Mouse (Mus musculus): ENCODE data around the gene Klrb1. TPM values are rescaled to one million over a fixed set of nuclear protein-coding genes. Genes with fewer than 3 reads are reported as not detected.
A peak's percentile ranks its signal among the peaks of the same experiment; 100 is the strongest.
"Not testable (repeated sequence)": the region's sequence is repeated elsewhere in the genome, so short reads cannot be mapped to it uniquely, and the experiment has no call there.

Gene Klrb1
- polyA plus RNA-seq, 1 experiment from 2014 or later, result not detected

DNA sequence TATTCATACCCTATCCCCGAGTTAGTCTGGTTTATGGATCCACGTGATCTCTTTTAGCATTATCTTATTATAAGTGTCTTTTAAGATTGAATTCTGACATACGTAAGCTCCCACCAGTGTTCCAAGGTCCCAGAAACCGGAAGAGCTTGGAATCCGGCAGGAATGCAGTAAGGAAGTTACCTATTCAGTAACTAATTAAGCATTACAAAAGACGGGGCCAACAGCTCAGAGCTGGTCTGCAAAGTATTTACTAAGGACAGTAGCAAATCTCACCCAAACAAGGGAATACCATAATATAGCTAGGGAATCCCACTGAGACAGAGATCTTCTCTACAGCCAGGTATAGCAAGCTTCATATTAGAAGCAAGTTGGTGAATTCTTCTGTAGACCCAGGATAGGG lies 24.1 kb upstream of the Klrb1 start:
- not testable (repeated sequence) for H3K9ac ChIP-seq (ENCODE audit: low read depth, low read length); H3K36me3 ChIP-seq (ENCODE audit: control insufficient read depth, insufficient read depth, low read length); H3K4me1 ChIP-seq (ENCODE audit: control insufficient read depth, insufficient read depth, low read length); H3K27me3 ChIP-seq (ENCODE audit: control insufficient read depth, insufficient read depth, low read length); H3K27ac ChIP-seq (ENCODE audit: low read depth, low read length); H3K4me2 ChIP-seq (replicated peaks; ENCODE audit: low read depth, low read length); ATAC-seq (ENCODE audit: low FRiP score, low TSS enrichment); H3K4me3 ChIP-seq (ENCODE audit: low read length); H3K9me3 ChIP-seq (ENCODE audit: control insufficient read depth, low read length)
- WGBS, result 78% methylated on average over 6 of the region's 6 CpGs

DNA sequence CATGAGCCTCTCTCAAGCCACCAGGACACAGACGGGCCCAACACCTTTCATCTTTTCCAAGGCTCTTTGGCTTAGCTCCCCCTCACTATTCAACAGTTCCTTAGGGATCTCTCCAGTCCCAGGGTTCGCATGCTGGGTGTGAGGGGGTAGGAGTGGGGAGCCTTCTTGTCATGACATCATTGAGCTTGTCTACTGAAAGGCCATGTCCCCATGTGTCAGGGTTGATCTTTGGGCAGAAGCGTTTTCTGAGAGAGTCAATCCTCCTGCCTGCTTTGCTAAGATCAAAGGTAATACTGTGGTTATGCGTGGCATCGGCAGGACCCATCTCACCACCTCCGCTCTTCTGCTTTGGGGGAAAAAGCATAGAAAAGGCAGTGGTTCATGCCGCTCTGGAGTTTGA lies 14.6 kb upstream of the Klrb1 start:
- no peaks in the 10 kb centered on the region for H3K36me3 ChIP-seq (ENCODE audit: control insufficient read depth, insufficient read depth, low read length)
- H3K4me1 ChIP-seq (ENCODE audit: control insufficient read depth, insufficient read depth, low read length), result no peaks in the 10 kb centered on the region
- no peak overlapping the region for H3K4me3 ChIP-seq (ENCODE audit: low read length)
- 85% methylated on average over 7 of the region's 7 CpGs for whole genome bisulfite sequencing
- H3K27me3 ChIP-seq (ENCODE audit: control insufficient read depth, insufficient read depth, low read length), result no peaks in the 10 kb centered on the region
- ATAC-seq (ENCODE audit: low FRiP score, low TSS enrichment), result no peak
- no peak overlapping the region for H3K4me2 ChIP-seq (replicated peaks; ENCODE audit: low read depth, low read length)
- no peaks in the 10 kb centered on the region for H3K9me3 ChIP-seq (ENCODE audit: control insufficient read depth, low read length)
- no peak overlapping the region for H3K27ac ChIP-seq (ENCODE audit: low read depth, low read length)
- no peak overlapping the region for H3K9ac ChIP-seq (ENCODE audit: low read depth, low read length)

DNA sequence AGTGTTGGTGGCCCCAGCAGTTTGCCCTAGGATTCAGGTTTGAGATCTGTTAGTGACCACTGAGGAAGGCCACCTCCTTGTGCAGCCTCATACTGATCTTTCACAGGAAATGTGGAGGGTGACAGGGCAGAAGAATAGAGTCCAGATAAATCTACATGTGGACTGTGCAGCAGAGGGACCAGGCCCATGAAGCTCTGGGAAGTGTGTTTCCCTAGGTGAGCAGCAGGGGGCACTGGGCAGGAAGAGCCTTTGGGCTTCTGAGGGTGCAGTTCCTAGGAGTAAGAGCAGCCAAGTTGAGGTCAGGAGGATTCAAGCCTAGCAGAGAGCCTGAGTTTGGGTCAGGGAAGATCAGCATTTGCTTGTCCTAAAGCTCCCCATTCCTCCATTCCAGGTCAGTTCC lies 13.2 kb upstream of the Klrb1 start:
- no peak; the same call in 1 of the 2 replicates for ATAC-seq (ENCODE audit: low FRiP score, low TSS enrichment)
- no peaks in the 10 kb centered on the region for H3K9me3 ChIP-seq (ENCODE audit: control insufficient read depth, low read length)
- no peaks in the 10 kb centered on the region for H3K27me3 ChIP-seq (ENCODE audit: control insufficient read depth, insufficient read depth, low read length)
- H3K9ac ChIP-seq (ENCODE audit: low read depth, low read length), result no peak overlapping the region
- H3K27ac ChIP-seq (ENCODE audit: low read depth, low read length), result no peak overlapping the region
- H3K4me3 ChIP-seq (ENCODE audit: low read length), result no peak overlapping the region
- H3K36me3 ChIP-seq (ENCODE audit: control insufficient read depth, insufficient read depth, low read length), result no peaks in the 10 kb centered on the region
- H3K4me1 ChIP-seq (ENCODE audit: control insufficient read depth, insufficient read depth, low read length), result no peaks in the 10 kb centered on the region
- H3K4me2 ChIP-seq (replicated peaks; ENCODE audit: low read depth, low read length), result no peak overlapping the region

DNA sequence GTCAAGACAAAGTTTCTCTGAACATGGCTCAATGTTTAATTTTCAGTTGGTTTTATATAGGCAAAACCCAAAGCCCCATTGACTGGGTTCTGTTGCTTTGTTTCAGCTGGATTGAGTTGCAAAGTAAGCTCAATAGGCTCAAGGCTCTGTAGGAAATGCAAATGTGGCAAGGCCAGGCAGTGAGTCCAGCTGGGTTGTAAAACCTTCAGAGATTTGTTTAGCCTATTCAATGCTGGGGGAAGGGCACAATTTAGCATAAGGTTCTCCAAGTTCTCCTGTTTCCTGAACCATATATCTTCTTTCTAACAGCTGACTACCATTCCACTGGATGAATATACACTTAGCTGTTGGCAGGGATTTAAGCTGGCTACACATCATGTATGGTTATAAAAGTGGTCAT lies 12.0 kb upstream of the Klrb1 start:
- no peaks in the 10 kb centered on the region for H3K9me3 ChIP-seq (ENCODE audit: control insufficient read depth, low read length)
- H3K36me3 ChIP-seq (ENCODE audit: control insufficient read depth, insufficient read depth, low read length), result no peaks in the 10 kb centered on the region
- no peak overlapping the region for H3K27ac ChIP-seq (ENCODE audit: low read depth, low read length)
- ATAC-seq (ENCODE audit: low FRiP score, low TSS enrichment), result peak; percentile 83
- H3K4me3 ChIP-seq (ENCODE audit: low read length), result no peak overlapping the region
- no peaks in the 10 kb centered on the region for H3K4me1 ChIP-seq (ENCODE audit: control insufficient read depth, insufficient read depth, low read length)
- no peak overlapping the region for H3K4me2 ChIP-seq (replicated peaks; ENCODE audit: low read depth, low read length)
- H3K27me3 ChIP-seq (ENCODE audit: control insufficient read depth, insufficient read depth, low read length), result no peaks in the 10 kb centered on the region
- H3K9ac ChIP-seq (ENCODE audit: low read depth, low read length), result no peak overlapping the region

DNA sequence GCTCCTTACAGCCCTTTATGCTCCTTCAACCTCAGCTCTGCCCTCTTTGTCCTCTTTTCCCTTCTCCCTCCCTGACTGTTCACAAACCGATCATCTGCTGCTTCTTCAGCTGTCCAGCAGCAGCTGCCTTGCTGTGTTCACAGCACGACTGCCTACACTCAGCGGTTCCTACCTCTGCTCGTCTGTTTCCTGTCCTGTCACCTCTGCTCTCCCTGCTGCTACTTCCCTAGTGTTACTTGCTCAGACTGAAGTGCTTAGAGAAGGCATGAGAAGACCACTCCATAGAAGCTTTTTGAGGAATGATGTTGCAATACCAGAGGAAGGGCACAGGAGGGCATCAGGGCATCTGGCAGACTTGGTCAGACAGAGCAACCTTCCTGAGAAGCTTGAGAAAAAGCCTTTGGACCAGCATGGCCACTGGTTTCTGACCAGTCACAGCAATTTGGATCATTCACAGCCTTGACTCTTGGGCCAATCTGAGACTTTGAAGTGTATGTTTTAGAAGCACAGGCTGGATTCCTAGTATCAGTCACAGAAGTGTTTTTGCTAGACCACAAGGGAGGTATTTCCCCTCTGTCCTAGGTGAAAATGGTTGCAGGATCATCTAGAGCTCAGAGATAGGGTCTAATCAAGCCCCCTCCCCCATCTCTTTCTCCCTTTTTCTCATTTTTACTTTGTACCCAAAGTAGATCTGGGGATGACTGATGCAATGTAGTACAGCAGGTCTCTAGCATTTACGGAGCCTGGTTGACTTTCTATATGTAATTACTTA lies 11.2 kb upstream of the Klrb1 start:
- H3K27me3 ChIP-seq (ENCODE audit: control insufficient read depth, insufficient read depth, low read length), result no peaks in the 10 kb centered on the region
- H3K36me3 ChIP-seq (ENCODE audit: control insufficient read depth, insufficient read depth, low read length), result no peaks in the 10 kb centered on the region
- no peak overlapping the region for H3K9ac ChIP-seq (ENCODE audit: low read depth, low read length)
- no peaks in the 10 kb centered on the region for H3K9me3 ChIP-seq (ENCODE audit: control insufficient read depth, low read length)
- H3K4me3 ChIP-seq (ENCODE audit: low read length), result no peak overlapping the region
- WGBS, result 43% methylated on average over 5 of the region's 5 CpGs
- H3K27ac ChIP-seq (ENCODE audit: low read depth, low read length), result no peak overlapping the region
- H3K4me2 ChIP-seq (replicated peaks; ENCODE audit: low read depth, low read length), result no peak overlapping the region
- ATAC-seq (ENCODE audit: low FRiP score, low TSS enrichment), result no peak
- no peaks in the 10 kb centered on the region for H3K4me1 ChIP-seq (ENCODE audit: control insufficient read depth, insufficient read depth, low read length)

DNA sequence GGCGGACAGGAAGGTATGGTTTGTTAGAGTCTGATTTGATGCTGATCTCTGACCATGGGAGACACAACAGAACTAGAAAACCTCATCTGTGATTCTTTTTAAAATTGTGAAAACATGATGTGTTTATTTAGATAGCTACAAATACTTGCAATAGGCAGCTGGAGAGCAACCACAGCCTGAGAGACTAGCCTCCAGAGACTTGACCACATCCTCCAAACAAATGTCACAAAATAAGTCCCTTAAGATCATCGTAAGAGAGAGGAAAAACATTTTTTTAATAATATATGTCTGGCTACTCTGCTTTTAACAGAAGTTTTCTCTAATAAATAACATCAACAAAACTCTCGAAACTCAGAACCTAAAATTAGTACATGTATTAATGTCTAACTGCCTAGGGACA lies 9.2 kb upstream of the Klrb1 start:
- Histone ChIP-seq H3K36me3 (ENCODE audit: control insufficient read depth, insufficient read depth, low read length) (no peaks in the 10 kb centered on the region), H3K9ac (ENCODE audit: low read depth, low read length) (no peak overlapping the region), H3K4me1 (ENCODE audit: control insufficient read depth, insufficient read depth, low read length) (no peaks in the 10 kb centered on the region), H3K4me2 (replicated peaks; ENCODE audit: low read depth, low read length) (no peak overlapping the region), H3K9me3 (ENCODE audit: control insufficient read depth, low read length) (no peaks in the 10 kb centered on the region), H3K27me3 (ENCODE audit: control insufficient read depth, insufficient read depth, low read length) (no peaks in the 10 kb centered on the region), H3K4me3 (ENCODE audit: low read length) (no peak overlapping the region), H3K27ac (ENCODE audit: low read depth, low read length) (no peak overlapping the region)
- 75% methylated on average over 3 of the region's 3 CpGs for WGBS
- ATAC-seq (ENCODE audit: low FRiP score, low TSS enrichment), result no peak

DNA sequence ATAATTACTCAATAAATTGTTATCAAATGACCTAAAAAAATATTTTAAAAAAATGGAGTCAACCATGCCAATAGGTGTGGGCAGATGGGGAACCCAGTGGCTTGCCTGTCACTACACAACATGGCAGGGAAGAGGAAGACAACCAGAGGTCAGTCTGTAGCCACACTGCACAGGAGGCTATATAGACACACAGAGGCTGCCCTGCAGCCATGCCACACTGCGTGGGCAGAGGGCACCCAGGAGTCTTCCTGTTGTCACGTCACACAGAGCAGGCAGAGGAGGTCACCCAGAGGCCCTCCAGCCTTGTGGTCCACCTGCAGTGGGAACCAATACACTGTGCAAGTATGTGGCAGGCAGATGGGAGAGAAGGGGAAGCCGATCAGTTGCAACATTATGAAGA lies 21.2 kb downstream of the Klrb1 start:
- WGBS, result 82% methylated on average over 3 of the region's 3 CpGs
- Histone ChIP-seq H3K4me2 (replicated peaks; ENCODE audit: low read depth, low read length) (no peak overlapping the region), H3K27ac (ENCODE audit: low read depth, low read length) (no peak overlapping the region), H3K27me3 (ENCODE audit: control insufficient read depth, insufficient read depth, low read length) (no peaks in the 10 kb centered on the region), H3K4me3 (ENCODE audit: low read length) (no peak overlapping the region), H3K9me3 (ENCODE audit: control insufficient read depth, low read length) (no peaks in the 10 kb centered on the region), H3K9ac (ENCODE audit: low read depth, low read length) (no peak overlapping the region), H3K4me1 (ENCODE audit: control insufficient read depth, insufficient read depth, low read length) (no peaks in the 10 kb centered on the region), H3K36me3 (ENCODE audit: control insufficient read depth, insufficient read depth, low read length) (no peaks in the 10 kb centered on the region)
- ATAC-seq (ENCODE audit: low FRiP score, low TSS enrichment), result no peak

DNA sequence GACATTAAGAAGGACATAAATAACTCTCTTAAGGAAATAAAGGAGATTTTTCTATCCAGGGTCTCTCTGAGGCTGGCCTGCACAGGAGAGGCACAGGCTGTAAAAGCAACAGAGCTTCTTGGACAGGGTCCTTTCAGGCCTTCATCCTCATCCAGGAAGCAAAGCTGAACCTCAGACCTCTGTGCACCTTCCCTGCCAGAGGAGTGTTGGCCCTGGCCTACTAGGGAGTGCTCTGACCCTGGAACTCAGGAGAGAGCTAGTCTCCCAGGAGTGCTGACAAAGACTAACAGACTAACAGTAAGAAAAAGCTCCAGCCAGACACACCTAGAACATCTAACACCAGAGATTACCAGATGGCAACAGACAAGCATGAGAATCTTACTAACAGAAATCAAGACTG lies 43.3 kb downstream of the Klrb1 start:
- Histone ChIP-seq H3K27me3 (ENCODE audit: control insufficient read depth, insufficient read depth, low read length) (no peaks in the 10 kb centered on the region), H3K9ac (ENCODE audit: low read depth, low read length) (no peak overlapping the region), H3K9me3 (ENCODE audit: control insufficient read depth, low read length) (no peaks in the 10 kb centered on the region), H3K27ac (ENCODE audit: low read depth, low read length) (no peak overlapping the region), H3K4me2 (replicated peaks; ENCODE audit: low read depth, low read length) (no peak overlapping the region), H3K36me3 (ENCODE audit: control insufficient read depth, insufficient read depth, low read length) (no peaks in the 10 kb centered on the region), H3K4me1 (ENCODE audit: control insufficient read depth, insufficient read depth, low read length) (no peaks in the 10 kb centered on the region), H3K4me3 (ENCODE audit: low read length) (no peak overlapping the region)
- no peak for ATAC-seq (ENCODE audit: low FRiP score, low TSS enrichment)

DNA sequence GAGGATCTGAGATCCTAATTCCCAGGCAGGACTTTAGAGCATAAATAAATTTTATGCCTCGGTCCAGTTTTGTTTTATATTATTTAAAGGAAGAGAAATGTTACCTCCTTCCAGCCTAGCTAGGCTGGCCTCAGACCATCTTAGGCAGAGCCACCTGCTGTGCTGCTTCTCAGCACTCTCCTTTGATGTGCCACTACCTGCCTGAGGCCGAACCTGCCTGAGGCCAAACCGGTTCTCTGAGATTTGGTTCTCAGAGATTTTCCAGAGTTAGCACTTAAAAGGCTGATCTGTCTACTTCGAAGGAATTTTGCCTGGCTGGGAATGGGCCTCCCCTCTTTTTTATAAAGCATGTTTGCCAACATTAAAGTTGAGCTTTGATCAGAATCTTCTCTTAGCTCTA lies 52.9 kb downstream of the Klrb1 start:
- ATAC-seq (ENCODE audit: low FRiP score, low TSS enrichment), result no peak
- Histone ChIP-seq H3K4me2 (replicated peaks; ENCODE audit: low read depth, low read length) (no peak overlapping the region), H3K9ac (ENCODE audit: low read depth, low read length) (no peak overlapping the region), H3K4me1 (ENCODE audit: control insufficient read depth, insufficient read depth, low read length) (no peaks in the 10 kb centered on the region), H3K36me3 (ENCODE audit: control insufficient read depth, insufficient read depth, low read length) (no peaks in the 10 kb centered on the region), H3K27ac (ENCODE audit: low read depth, low read length) (no peak overlapping the region), H3K27me3 (ENCODE audit: control insufficient read depth, insufficient read depth, low read length) (no peaks in the 10 kb centered on the region), H3K4me3 (ENCODE audit: low read length) (no peak overlapping the region), H3K9me3 (ENCODE audit: control insufficient read depth, low read length) (peaks cover 3% of the 10 kb centered on the region; the same call in 1 of the 2 replicates)
- WGBS, result 56% methylated on average over 4 of the region's 4 CpGs
